Mouse (Mus musculus) thymus, adult 2 months (tissue): ENCODE results near the gene Elp1.

Experiments used
- CTCF ChIP-seq: fragments of 200-500 bp; IDR thresholded peaks from 2 replicates; pipeline ENCODE4 v1.5.1; 2012; ENCODE audit warnings: mild to moderate bottlenecking, control low read depth, low read length, moderate library complexity, borderline replicate concordance; ENCODE audit not compliant: control insufficient read depth, poor library complexity, insufficient read depth; ENCODE audit errors: extremely low read depth
- POLR2A ChIP-seq: fragments of 200-500 bp; IDR thresholded peaks from 2 replicates; pipeline ENCODE4 v1.6.1; 2012; ENCODE audit warnings: mild to moderate bottlenecking, low read length, control low read depth, moderate library complexity; ENCODE audit not compliant: control insufficient read depth, poor library complexity, insufficient read depth; ENCODE audit errors: extremely low read depth

DNA sequence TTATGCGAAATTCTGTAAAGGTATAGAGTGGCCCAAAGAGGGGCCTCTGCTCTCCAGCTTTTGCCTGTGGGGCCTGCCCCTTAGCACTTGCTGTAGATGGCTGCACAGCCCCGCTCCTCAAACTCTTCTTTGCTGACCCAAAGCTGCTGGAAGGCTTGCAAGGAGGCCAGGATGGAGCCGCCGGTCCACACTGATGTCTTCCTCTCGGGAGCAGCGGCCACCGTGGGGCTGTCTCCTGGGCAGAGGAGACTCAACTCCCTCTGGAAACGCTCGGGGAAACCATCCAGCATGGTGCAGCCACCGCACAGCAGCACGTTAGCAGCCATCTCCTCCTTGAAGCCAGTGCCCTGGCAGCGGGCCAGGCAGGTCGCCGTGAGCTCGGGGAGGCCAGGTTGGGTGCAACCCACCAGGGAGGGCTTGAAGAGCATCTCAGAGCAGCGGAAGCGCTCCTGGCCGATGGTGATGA is 62.1 kb downstream of the Elp1 start, which contains the start of gene Gm26657:
- TF ChIP-seq CTCF = no peak
- no peak for TF ChIP-seq POLR2A
